Mouse (Mus musculus) spleen, adult 2 months (tissue): ENCODE results near the gene Rimkla. TPM values are rescaled to one million over a fixed set of nuclear protein-coding genes. Genes with fewer than 3 reads are reported as not detected.

Source experiments
- DNase-seq, 2 experiments: peaks; one replicate each; pipeline versions ENCODE4 v3.0.0 to v3.0.0-alpha.2; 2012 to 2021; ENCODE audit warnings: low spot score in 2 of 2, low read depth in 1 of 2
- H3K27ac ChIP-seq: fragments of 200-500 bp; 2 replicates; pipeline ENCODE4 v1.5.1; 2012; ENCODE audit warnings: low read length, inconsistent platforms; ENCODE audit not compliant: insufficient read depth
- H3K27me3 ChIP-seq: fragments of 200-500 bp; 2 replicates; pipeline ENCODE4 v1.6.1; 2012; ENCODE audit warnings: mild to moderate bottlenecking, moderate library complexity, low read length, inconsistent platforms; ENCODE audit not compliant: control insufficient read depth, insufficient read depth
- H3K36me3 ChIP-seq: fragments of 200-500 bp; 2 replicates; pipeline ENCODE4 v1.6.1; 2012; ENCODE audit warnings: mild to moderate bottlenecking, low read length, inconsistent platforms; ENCODE audit not compliant: control insufficient read depth, insufficient read depth
- H3K4me1 ChIP-seq: fragments of 200-500 bp; 2 replicates; pipeline ENCODE4 v1.6.1; 2011; ENCODE audit warnings: inconsistent platforms; ENCODE audit not compliant: control insufficient read depth, insufficient read depth, insufficient read length
- H3K4me3 ChIP-seq: fragments of 200-500 bp; 2 replicates; pipeline ENCODE4 v1.5.1; 2011; ENCODE audit warnings: mild to moderate bottlenecking, inconsistent platforms; ENCODE audit not compliant: insufficient read depth, insufficient read length; ENCODE audit errors: extremely low read depth
- CTCF ChIP-seq: fragments of 200-500 bp; IDR thresholded peaks from 2 replicates; pipeline ENCODE4 v1.5.1; 2011; ENCODE audit warnings: mild to moderate bottlenecking, inconsistent platforms; ENCODE audit not compliant: insufficient read depth, insufficient read length, insufficient replicate concordance; ENCODE audit errors: extremely low read depth
- POLR2A ChIP-seq: fragments of 200-500 bp; IDR thresholded peaks from 2 replicates; pipeline ENCODE4 v1.6.1; 2011; ENCODE audit warnings: low read depth, low read length, inconsistent platforms
- WGBS: fragments of 180-500 bp; shearing (Covaris S2); methylation state at CpG from one replicate; pipeline ENCODE4 v1.1.7; 2018; 5-methylcytosine and 5-hydroxymethylcytosine counted together
- polyA plus RNA-seq: library from polyadenylated mRNA; depleted of rRNA; stranded (reverse); fragments of >200 nt; gene quantifications from 2 replicates; pipeline ENCODE4 v1.2.3, GENCODE M21; 2012; rRNA removed

Rimkla gene
- polyA plus RNA-seq, 1 experiment, result 0.40 TPM

- Histone ChIP-seq H3K27me3 (no peaks in the 10 kb centered on the region; the same call in 1 of the 2 replicates), H3K4me3 (peak within 1 kb of the TSS; percentile 96), H3K36me3 (0 out of 2 replicates have a peak, but pooled peaks cover 1% of the 10 kb centered on the region), H3K4me1 (peaks cover 7% of the 10 kb centered on the region), H3K27ac (peak within 1 kb of the TSS; percentile 94)
- TF ChIP-seq POLR2A (peak; percentile 78), CTCF (no peak)
- peak; percentile 79 to 90 for DNase-seq
- under 1% methylated on average over 52 of the region's 52 CpGs for WGBS
Observed at GRCm38 (mm10) chr4:119422294-119422964, 70.0 kb downstream of the Rimkla start, which contains the start of the genes Ppcs and Zmynd12. Gene Ppcs (minus strand): TSS chr4:119422420. Gene Zmynd12 (plus strand): TSS chr4:119422814.

- peaks cover 7% of the 10 kb centered on the region for H3K4me1 ChIP-seq
- TF ChIP-seq CTCF (no peak), POLR2A (no peak)
- H3K27me3 ChIP-seq, result no peaks in the 10 kb centered on the region; the same call in 1 of the 2 replicates
- DNase-seq, result no peak
- H3K36me3 ChIP-seq, result 0 out of 2 replicates have a peak, but pooled peaks cover 1% of the 10 kb centered on the region
- H3K4me3 ChIP-seq, result peak overlapping the region; percentile 96
- under 1% methylated on average over 31 of the region's 31 CpGs for WGBS
- H3K27ac ChIP-seq, result peak overlapping the region; percentile 86
Observed at GRCm38 (mm10) chr4:119421921-119422293, 70.5 kb downstream of the Rimkla start.

- TF ChIP-seq POLR2A (no peak), CTCF (no peak)
- 50% methylated on average over 3 of the region's 3 CpGs for WGBS
- no peak overlapping the region for H3K4me3 ChIP-seq
- H3K27ac ChIP-seq, result no peak overlapping the region
- H3K27me3 ChIP-seq, result no peaks in the 10 kb centered on the region; the same call in 1 of the 2 replicates
- DNase-seq, result no peak
- H3K4me1 ChIP-seq, result peaks cover 7% of the 10 kb centered on the region
- H3K36me3 ChIP-seq, result 0 out of 2 replicates have a peak, but pooled peaks cover 1% of the 10 kb centered on the region
Observed at GRCm38 (mm10) chr4:119421191-119421590, 71.2 kb downstream of the Rimkla start.

GRCm38 (mm10) chr4:119417894-119418293, 74.5 kb downstream of the Rimkla start:
- H3K4me1 ChIP-seq, result peaks cover 6% of the 10 kb centered on the region
- H3K36me3 ChIP-seq, result 0 out of 2 replicates have a peak, but pooled peaks cover 1% of the 10 kb centered on the region
- H3K27ac ChIP-seq, result no peak overlapping the region
- WGBS, result 80% methylated on average over 3 of the region's 3 CpGs
- TF ChIP-seq POLR2A (no peak), CTCF (no peak)
- no peaks in the 10 kb centered on the region; the same call in 1 of the 2 replicates for H3K27me3 ChIP-seq
- DNase-seq, result no peak
- H3K4me3 ChIP-seq, result no peak overlapping the region

- Histone ChIP-seq H3K27ac (no peak overlapping the region), H3K36me3 (0 out of 2 replicates have a peak, but pooled peaks cover 1% of the 10 kb centered on the region), H3K27me3 (no peaks in the 10 kb centered on the region), H3K4me1 (peaks cover 4% of the 10 kb centered on the region; the same call in 1 of the 2 replicates), H3K4me3 (no peak overlapping the region)
- DNase-seq, result no peak
- 75% methylated on average over 3 of the region's 3 CpGs for WGBS
- TF ChIP-seq POLR2A (no peak), CTCF (no peak)
Observed at GRCm38 (mm10) chr4:119417270-119417669, 75.2 kb downstream of the Rimkla start.

Other genes with a start within 250 kb of the Rimkla start
- gene Cldn19, start 237.2 kb downstream of the Rimkla start, polyA plus RNA-seq, result not detected in 2 replicates
- 79.1 and 103 TPM in 2 replicates for gene Ybx1, start 198.0 kb downstream of the Rimkla start, polyA plus RNA-seq
- 5.2 and 6.0 TPM in 2 replicates for gene Ppih, start 172.1 kb downstream of the Rimkla start, polyA plus RNA-seq
- 0.20 and 0.23 TPM in 2 replicates for gene Ccdc30, start 77.1 kb downstream of the Rimkla start, polyA plus RNA-seq
- gene Ppcs, start 70.2 kb downstream of the Rimkla start, polyA plus RNA-seq, result 11.7 and 12.8 TPM in 2 replicates
- gene Zmynd12, start 69.8 kb downstream of the Rimkla start, polyA plus RNA-seq, result 0.21 and 0.42 TPM in 2 replicates
- gene Foxj3, start 44.4 kb upstream of the Rimkla start, polyA plus RNA-seq, result 9.5 and 10.5 TPM in 2 replicates
- gene Frg2f1, start 46.9 kb upstream of the Rimkla start, polyA plus RNA-seq, result 5.5 and 6.8 TPM in 2 replicates
- gene Guca2a, start 145.1 kb upstream of the Rimkla start, polyA plus RNA-seq, result 0.21 and 0.25 TPM in 2 replicates
- gene Guca2b, start 166.3 kb upstream of the Rimkla start, polyA plus RNA-seq, result 0.41 and 1.2 TPM in 2 replicates
- gene Hivep3, start 241.2 kb upstream of the Rimkla start, polyA plus RNA-seq, result 8.7 and 10.4 TPM in 2 replicates